Mouse (Mus musculus): Measurements from ENCODE around the gene Chmp4b. TPM values are rescaled to one million over a fixed set of nuclear protein-coding genes. Genes with fewer than 3 reads are reported as not detected.

Chmp4b gene
- polyA plus RNA-seq, 2 experiments = 20.7 to 206 TPM

- DNase-seq (ENCODE audit: low spot score) (no peak), ATAC-seq (ENCODE audit: low FRiP score, low read depth) (no peak)
- no peaks in the 10 kb centered on the region for H3K27me3 ChIP-seq (ENCODE audit: control insufficient read depth, insufficient read depth, low read length)
- H3K36me3 ChIP-seq (ENCODE audit: control insufficient read depth, insufficient read depth, low read length) = peaks cover 45% of the 10 kb centered on the region
- H3K9me3 ChIP-seq (ENCODE audit: control insufficient read depth, low read length) = no peaks in the 10 kb centered on the region
- no peak overlapping the region for H3K27ac ChIP-seq (replicated peaks; ENCODE audit: low read depth, low read length)
- no peak overlapping the region for H3K9ac ChIP-seq (ENCODE audit: low read depth, low read length, severe bottlenecking)
- no peaks in the 10 kb centered on the region for H3K4me1 ChIP-seq (ENCODE audit: control insufficient read depth, insufficient read depth, low read length)
- no peak overlapping the region for H3K4me2 ChIP-seq (replicated peaks; ENCODE audit: low read depth, low read length, severe bottlenecking)
- TF ChIP-seq POLR2A (IDR thresholded peaks at IDR 0.05; ENCODE audit: borderline replicate concordance, extremely low read depth, insufficient read depth, insufficient read length) = no peak
- no peak overlapping the region for H3K4me3 ChIP-seq (replicated peaks; ENCODE audit: low read length)
- WGBS = 84% methylated on average over 8 of the region's 8 CpGs
Measured at GRCm38 (mm10) chr2:154641176-154641575, 10.3 kb upstream of the Chmp4b start.

- TF ChIP-seq POLR2A (IDR thresholded peaks at IDR 0.05; ENCODE audit: borderline replicate concordance, extremely low read depth, insufficient read depth, insufficient read length) = no peak
- no peaks in the 10 kb centered on the region for H3K4me1 ChIP-seq (ENCODE audit: control insufficient read depth, insufficient read depth, low read length)
- ATAC-seq (ENCODE audit: low FRiP score, low read depth) (no peak), DNase-seq (ENCODE audit: low spot score) (no peak)
- H3K9ac ChIP-seq (ENCODE audit: low read depth, low read length, severe bottlenecking) = no peak overlapping the region
- no peaks in the 10 kb centered on the region for H3K9me3 ChIP-seq (ENCODE audit: control insufficient read depth, low read length)
- peaks cover 44% of the 10 kb centered on the region for H3K36me3 ChIP-seq (ENCODE audit: control insufficient read depth, insufficient read depth, low read length)
- WGBS = 100% methylated on average over 9 of the region's 9 CpGs
- no peaks in the 10 kb centered on the region for H3K27me3 ChIP-seq (ENCODE audit: control insufficient read depth, insufficient read depth, low read length)
- no peak overlapping the region for H3K4me3 ChIP-seq (replicated peaks; ENCODE audit: low read length)
- no peak overlapping the region for H3K4me2 ChIP-seq (replicated peaks; ENCODE audit: low read depth, low read length, severe bottlenecking)
- H3K27ac ChIP-seq (replicated peaks; ENCODE audit: low read depth, low read length) = no peak overlapping the region
Measured at GRCm38 (mm10) chr2:154642005-154642459, 9.5 kb upstream of the Chmp4b start.

GRCm38 (mm10) chr2:154642712-154643385, 8.7 kb upstream of the Chmp4b start:
- TF ChIP-seq POLR2A (IDR thresholded peaks at IDR 0.05; ENCODE audit: borderline replicate concordance, extremely low read depth, insufficient read depth, insufficient read length) = no peak
- no peaks in the 10 kb centered on the region for H3K9me3 ChIP-seq (ENCODE audit: control insufficient read depth, low read length)
- no peak overlapping the region for H3K9ac ChIP-seq (ENCODE audit: low read depth, low read length, severe bottlenecking)
- H3K36me3 ChIP-seq (ENCODE audit: control insufficient read depth, insufficient read depth, low read length) = peaks cover 38% of the 10 kb centered on the region
- H3K4me3 ChIP-seq (replicated peaks; ENCODE audit: low read length) = no peak overlapping the region
- H3K4me1 ChIP-seq (ENCODE audit: control insufficient read depth, insufficient read depth, low read length) = no peaks in the 10 kb centered on the region
- no peak for DNase-seq (ENCODE audit: low spot score)
- ATAC-seq (ENCODE audit: low FRiP score, low read depth) = no peak
- H3K27me3 ChIP-seq (ENCODE audit: control insufficient read depth, insufficient read depth, low read length) = no peaks in the 10 kb centered on the region
- H3K27ac ChIP-seq (replicated peaks; ENCODE audit: low read depth, low read length) = no peak overlapping the region
- no peak overlapping the region for H3K4me2 ChIP-seq (replicated peaks; ENCODE audit: low read depth, low read length, severe bottlenecking)
- 83% methylated on average over 6 of the region's 6 CpGs for WGBS

GRCm38 (mm10) chr2:154646634-154647033, 4.9 kb upstream of the Chmp4b start:
- ATAC-seq (ENCODE audit: low FRiP score, low read depth) = no peak
- 86% methylated on average over 5 of the region's 5 CpGs for WGBS
- no peak for TF ChIP-seq POLR2A (IDR thresholded peaks at IDR 0.05; ENCODE audit: borderline replicate concordance, extremely low read depth, insufficient read depth, insufficient read length)
- Histone ChIP-seq H3K4me2 (replicated peaks; ENCODE audit: low read depth, low read length, severe bottlenecking) (no peak overlapping the region), H3K36me3 (ENCODE audit: control insufficient read depth, insufficient read depth, low read length) (peaks cover 21% of the 10 kb centered on the region), H3K9me3 (ENCODE audit: control insufficient read depth, low read length) (no peaks in the 10 kb centered on the region), H3K4me1 (ENCODE audit: control insufficient read depth, insufficient read depth, low read length) (no peaks in the 10 kb centered on the region), H3K9ac (ENCODE audit: low read depth, low read length, severe bottlenecking) (no peak overlapping the region), H3K27me3 (ENCODE audit: control insufficient read depth, insufficient read depth, low read length) (no peaks in the 10 kb centered on the region), H3K4me3 (replicated peaks; ENCODE audit: low read length) (no peak overlapping the region), H3K27ac (replicated peaks; ENCODE audit: low read depth, low read length) (no peak overlapping the region)
- no peak for DNase-seq (ENCODE audit: low spot score)

- Histone ChIP-seq H3K27me3 (ENCODE audit: control insufficient read depth, insufficient read depth, low read length) (no peaks in the 10 kb centered on the region), H3K4me1 (ENCODE audit: control insufficient read depth, insufficient read depth, low read length) (no peaks in the 10 kb centered on the region), H3K27ac (replicated peaks; ENCODE audit: low read depth, low read length) (no peak overlapping the region), H3K9ac (ENCODE audit: low read depth, low read length, severe bottlenecking) (no peak overlapping the region), H3K9me3 (ENCODE audit: control insufficient read depth, low read length) (no peaks in the 10 kb centered on the region), H3K4me2 (replicated peaks; ENCODE audit: low read depth, low read length, severe bottlenecking) (no peak overlapping the region), H3K4me3 (replicated peaks; ENCODE audit: low read length) (no peak overlapping the region), H3K36me3 (ENCODE audit: control insufficient read depth, insufficient read depth, low read length) (peaks cover 21% of the 10 kb centered on the region)
- DNase-seq (ENCODE audit: low spot score) (no peak), ATAC-seq (ENCODE audit: low FRiP score, low read depth) (no peak)
- no peak for TF ChIP-seq POLR2A (IDR thresholded peaks at IDR 0.05; ENCODE audit: borderline replicate concordance, extremely low read depth, insufficient read depth, insufficient read length)
- 32% methylated on average over 3 of the region's 3 CpGs for WGBS
Measured at GRCm38 (mm10) chr2:154648086-154648485, 3.4 kb upstream of the Chmp4b start.
